Mouse (Mus musculus) T-helper 2 cell (primary cell): ENCODE measurements at regions not wholly inside any gene's neighbourhood (a gene's known extent, or its start where the extent isn't known, plus 50 kb on each side); places are given as distances from the start of the nearest gene placed in this dataset.
"Not testable (repeated sequence)": the region's sequence is repeated elsewhere in the genome, so short reads cannot be mapped to it uniquely, and the experiment has no call there.

ENCODE experiments used
- in situ Hi-C: fragments of 300-600 bp; cut with MboI, MseI; formaldehyde crosslinking; loops from one replicate; pipeline ENCODE4 v1.15.1; 2025; ENCODE audit warnings: high pct_unique_total_duplicates

DNA sequence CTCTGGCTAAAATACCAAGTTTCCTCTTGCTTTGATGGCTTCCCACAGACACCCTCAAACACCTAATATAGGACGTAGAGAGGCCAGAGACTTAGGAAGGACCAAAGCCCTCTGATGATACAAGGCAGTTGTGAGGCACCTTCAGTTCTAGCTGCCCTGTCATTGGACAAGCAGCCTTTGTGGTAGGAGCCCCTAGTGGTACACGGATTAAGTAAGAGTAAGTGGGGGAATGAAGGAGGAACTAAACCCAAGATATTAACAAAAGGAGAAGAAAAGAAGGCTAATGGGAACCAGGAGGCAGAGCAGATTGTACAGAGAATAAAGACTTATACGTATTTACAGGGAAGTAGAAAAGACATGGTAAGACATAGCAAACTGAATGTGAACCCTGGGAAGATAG is 352.3 kb upstream of the Tmco5 start:
- in situ Hi-C loops = not testable (repeated sequence)

DNA sequence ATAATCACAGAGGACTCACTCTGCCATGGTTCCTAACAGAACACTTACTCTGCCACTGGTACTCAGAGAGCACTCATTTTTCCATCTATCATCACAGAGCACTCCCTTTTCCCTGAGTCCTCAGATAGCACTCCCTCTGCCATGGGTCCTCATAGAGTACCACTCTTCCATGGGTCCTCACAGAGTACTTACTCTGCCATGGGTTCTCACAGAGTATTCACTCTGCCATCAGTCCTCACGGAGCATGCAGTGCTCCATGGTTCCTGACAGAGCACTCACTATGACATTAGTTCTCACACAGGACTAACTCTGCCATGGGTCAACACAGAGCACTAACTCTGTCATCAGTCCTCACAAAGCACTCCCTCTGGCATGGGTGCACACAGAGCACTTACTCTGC is 342.0 kb upstream of the Tmco5 start:
- in situ Hi-C loops = no loop called here

DNA sequence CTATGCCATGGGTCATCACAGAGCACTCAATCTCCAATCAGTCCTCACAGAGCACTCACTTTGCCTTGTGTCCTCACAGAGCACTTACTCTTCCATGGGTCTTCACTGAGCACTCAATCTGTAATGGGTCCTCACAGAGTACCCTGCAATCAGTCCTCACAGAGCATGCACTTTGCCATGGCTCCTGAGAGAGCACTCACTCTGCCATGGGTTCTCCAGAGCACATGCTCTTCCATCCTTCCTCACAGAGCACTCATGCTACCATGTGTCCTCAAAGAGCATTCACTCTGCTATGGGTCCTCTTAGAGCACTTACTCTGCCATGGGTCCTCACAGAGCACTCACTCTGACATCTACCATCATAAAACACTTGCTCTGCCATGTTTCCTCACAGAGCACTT is 319.1 kb upstream of the Tmco5 start:
- in situ Hi-C loops = no loop called here

DNA sequence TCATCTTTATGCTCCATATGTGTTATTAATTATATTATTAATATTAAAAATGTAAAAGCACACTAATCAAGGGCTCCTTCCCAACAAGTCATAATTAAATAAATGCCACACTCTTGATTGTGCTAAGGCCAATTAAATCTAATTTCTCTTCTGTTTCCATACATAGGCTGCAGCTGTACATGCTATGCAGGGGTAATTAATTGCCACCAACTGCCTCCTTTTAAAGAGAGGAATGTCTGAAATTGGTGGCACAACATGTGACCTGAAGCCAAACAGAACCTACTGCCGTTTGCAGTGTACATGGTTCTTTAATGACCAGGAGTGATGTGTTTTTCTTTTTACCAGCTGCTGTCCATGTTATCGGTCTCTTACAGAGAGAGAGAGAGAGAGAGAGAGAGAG is 294.5 kb upstream of the Tmco5 start:
- in situ Hi-C loops = no loop called here

DNA sequence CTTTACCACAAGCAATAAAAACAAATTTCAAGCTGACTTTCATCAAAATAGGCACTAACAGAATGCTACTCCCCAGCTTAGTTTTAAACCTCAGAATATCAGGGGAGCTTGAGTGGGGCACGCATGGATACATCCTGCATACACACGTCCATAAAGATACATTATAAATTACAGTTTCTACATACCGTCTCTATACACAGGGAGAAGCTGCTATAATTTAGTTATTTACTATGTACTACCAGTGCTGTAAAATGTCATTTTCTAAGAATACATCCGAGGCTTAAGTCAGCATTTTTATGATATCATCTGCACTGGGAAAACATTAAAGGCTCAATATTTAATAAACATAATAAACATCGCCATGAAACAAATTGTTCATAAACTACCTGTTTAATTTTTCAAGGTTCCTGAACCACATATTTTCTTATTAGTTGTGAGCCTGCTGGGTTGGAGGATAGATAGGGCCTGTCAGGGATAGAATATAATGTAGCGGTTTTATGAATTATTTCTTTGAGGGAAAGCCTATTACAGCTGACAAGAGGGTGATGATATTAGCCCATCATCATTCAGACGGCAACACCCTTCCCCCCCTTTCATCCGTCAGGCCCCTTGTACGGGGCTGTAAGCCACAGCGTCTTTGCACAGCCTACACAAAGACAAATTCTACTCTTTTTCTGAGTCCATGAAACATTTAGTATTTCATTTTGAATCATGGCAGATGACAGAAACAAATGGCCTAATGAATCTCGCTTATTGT is 292.1 kb upstream of the Tmco5 start:
- in situ Hi-C loops = no loop called here

DNA sequence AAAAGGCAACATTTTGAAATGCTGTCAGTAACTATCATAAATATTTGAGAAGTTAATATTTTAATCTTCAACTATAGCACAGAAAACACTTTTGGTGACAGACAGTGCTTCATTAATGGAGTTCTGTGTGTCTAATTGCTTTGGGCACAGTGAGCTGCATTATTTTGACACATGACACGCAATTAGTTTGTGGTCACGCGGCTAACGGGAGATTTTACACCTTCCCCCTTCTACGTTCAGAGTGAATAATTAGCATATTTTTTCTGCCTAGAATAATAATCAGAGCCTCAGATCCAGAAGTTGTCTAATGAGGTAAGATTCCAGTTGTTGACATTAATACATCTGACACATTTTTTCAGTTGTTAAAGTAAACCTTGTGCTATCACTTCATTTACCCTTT is 272.6 kb upstream of the Tmco5 start:
- in situ Hi-C loops = no loop called here

DNA sequence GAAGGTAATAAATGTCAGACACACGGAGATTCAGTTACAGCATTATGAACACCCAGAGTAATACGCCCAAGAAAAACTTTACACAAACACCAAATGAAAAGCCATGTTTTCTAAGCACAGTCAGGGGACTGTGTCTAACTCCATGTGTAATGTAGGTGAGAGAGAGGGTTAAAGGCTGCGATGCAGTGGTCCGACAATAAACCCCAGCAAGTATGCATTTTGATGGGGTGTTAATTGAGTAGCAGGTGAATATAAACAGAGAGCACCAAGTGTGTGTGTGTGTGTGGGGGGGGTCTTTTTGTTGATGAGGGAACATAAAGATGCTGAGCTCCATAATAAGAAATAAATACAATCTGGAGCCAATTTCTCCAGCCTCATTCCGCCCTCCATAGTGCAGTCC is 238.6 kb upstream of the Tmco5 start:
- in situ Hi-C loops = no loop called here

DNA sequence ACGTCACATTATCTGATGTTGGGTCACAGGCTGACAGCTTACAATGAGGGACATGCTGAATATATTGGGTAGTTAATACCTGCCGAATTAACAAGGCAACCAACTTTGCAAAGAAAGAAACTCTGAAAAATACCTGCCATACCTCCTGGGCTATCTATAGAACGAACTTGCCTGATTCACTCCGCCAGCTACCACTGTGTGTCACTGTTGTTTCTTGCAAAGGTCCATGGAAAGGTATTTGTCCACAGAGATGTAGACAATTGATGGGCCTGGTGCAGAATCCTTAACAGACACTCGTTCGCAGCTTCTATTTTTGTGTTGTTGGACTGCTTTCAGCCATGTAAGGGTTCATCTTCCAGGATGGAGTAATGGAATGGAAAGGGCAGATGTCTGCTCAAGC is 226.4 kb upstream of the Tmco5 start:
- in situ Hi-C loops = no loop called here

DNA sequence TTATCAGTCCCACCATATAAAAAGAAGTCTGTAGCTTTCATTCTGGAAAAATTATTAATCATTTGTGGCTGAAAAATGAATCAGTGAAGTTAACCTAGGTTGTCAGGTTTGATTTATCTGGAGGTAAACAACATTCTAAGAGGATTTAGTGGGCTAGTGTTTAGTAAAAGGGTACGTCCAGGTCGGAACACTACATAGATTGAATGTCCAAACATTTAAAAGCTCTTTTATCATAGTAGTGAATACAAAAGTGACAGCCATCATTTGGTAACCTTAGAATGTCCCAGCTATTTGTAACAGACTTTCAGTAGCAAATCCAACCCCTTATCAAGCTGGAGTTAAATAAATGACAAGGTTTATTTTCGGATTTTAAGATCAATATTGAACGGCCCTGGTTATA is 192.7 kb upstream of the Tmco5 start:
- in situ Hi-C loops = no loop called here

DNA sequence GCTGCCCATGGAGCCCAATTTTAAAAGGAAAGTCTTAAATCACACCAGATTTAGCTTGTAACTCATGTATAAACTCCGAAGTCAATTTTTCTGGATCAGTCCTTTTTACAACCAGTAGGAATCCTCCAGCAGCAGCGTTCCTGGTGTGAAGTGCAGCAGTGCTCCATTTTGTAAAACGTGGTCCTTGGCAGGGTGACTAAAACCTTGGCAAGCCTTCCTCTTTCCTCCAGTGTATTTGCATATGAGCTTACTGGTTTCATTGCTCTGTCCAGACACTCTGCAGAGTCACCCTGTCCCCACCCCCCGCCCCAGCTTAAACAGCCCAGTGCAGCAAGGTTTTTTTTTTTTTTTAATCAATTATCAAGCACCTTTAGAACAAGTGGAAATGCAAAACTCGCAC is 180.9 kb upstream of the Tmco5 start:
- in situ Hi-C loops = no loop called here

DNA sequence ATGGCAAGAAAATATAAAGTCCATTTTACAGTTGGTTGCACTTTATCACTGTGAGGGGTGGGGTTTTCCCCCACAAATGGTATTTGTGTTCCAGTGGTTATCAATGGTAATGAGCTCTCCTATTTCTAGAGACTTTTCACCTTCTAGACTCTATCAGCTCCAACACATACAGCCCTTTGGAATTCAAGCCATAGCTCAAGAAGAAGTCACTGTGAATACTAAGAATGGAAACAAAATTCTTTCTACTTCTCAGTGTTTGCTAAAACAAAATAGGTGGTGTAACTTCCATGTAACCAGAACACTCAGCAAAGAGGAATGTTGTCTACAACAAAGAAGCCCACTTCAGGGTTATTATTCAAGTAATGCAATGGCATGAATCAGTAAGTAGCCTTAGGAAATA is 173.8 kb upstream of the Tmco5 start:
- in situ Hi-C loops = no loop called here

DNA sequence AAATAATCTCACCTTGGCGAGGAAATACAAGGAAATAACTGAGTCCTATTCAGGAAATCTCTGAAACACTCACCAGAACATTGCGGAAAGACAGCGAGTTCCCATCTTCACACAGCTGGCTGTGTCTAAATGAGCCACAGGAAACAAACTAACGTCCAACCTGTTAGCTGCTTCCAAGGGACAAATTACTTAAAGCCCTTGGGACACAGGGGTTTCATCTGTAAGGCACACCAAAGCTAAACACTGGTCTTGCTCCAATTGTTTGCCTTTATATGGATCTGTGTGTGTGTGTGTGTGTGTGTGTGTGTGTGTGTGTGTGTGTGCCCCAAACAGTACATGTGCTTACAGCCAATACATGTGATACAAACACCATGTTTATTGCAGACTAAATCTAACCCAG is 168.9 kb upstream of the Tmco5 start:
- in situ Hi-C loops = no loop called here

DNA sequence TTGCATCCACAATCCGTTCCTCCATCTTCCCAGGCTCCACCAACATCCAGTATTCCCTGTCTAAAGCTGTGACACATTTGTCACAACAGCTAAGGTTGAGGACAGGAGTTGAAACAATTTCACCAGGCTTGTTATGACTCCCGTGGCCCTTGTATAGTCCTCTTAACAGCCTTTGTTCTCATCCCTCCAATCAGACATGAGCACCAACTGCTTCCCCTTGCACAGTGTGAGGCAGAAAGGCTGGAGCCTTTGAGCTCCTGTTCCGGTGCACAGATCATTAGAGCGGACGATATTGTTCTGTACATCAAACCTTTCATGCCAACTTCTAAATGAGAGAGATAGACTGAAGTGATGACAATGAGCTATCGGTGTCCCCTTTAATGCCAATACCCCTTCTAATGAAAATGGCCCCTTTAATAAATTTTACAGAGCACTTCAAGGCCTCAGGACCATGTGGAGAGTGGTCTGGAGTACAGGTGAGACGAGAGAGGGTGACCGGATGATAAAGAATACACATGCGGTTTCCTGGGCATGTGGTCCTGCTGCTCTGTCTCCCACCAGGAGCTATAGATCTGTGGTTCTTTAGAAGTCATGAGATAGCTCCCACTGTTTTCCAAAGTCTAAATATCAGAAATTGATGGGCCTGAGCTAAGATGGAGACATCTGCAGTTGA is 161.8 kb upstream of the Tmco5 start:
- in situ Hi-C loops = no loop called here

DNA sequence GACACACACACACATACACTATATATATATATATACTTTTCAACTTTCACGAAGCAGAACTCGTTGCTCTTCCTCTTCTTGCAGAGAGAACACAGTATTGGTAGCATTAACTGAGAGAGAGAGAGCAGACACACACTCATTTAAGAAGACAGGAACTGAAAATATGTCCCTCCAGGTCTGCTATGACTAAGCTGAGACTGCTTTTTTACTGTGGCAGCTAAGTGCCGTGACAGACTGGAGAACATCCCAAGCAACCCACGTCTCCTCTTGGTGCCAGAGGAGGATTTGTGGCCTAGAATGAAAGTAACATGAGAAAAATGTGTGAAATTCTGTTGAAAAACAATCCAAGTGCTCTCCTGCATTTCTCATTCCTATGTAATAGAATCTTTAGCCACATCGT is 159.9 kb upstream of the Tmco5 start:
- in situ Hi-C loops = no loop called here

DNA sequence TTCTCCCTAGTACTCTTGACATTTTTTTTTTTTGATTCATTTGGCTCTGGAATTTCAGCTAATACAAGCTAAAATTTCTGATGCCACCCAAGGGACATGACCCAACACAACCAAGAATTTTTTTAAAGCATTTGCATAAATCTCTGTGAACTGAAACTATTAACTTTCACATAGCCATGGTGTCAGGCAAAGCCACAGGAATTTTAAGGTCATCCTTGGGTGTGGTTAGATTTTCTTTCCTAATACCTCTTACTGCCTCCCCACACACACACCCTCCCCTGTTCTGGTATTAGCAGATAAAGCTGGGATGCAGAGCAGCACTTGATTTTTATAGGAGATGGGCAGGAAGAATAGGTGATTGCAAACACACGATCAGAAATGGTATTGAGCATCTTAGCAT is 150.9 kb upstream of the Tmco5 start:
- in situ Hi-C loops = no loop called here

DNA sequence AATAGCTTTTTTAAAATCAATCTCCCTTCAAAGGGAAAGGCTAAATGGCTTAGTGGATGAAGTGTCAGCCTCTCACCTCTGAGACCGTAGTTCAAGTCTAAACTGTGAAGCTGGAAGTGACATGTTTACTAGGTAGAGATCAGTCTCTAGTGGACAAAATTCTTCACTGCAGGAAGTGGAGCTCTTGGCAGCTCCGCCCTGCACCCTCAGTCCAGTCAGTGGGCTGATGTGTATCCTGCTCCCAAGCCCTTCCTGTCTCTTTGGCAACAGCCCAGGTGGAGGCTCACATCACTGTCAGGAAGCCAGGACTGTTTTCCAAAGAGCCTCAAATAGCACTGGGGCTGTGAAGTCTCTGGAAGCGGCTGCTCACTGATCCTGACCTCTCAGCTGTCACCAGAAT is 142.8 kb upstream of the Tmco5 start:
- in situ Hi-C loops = no loop called here

DNA sequence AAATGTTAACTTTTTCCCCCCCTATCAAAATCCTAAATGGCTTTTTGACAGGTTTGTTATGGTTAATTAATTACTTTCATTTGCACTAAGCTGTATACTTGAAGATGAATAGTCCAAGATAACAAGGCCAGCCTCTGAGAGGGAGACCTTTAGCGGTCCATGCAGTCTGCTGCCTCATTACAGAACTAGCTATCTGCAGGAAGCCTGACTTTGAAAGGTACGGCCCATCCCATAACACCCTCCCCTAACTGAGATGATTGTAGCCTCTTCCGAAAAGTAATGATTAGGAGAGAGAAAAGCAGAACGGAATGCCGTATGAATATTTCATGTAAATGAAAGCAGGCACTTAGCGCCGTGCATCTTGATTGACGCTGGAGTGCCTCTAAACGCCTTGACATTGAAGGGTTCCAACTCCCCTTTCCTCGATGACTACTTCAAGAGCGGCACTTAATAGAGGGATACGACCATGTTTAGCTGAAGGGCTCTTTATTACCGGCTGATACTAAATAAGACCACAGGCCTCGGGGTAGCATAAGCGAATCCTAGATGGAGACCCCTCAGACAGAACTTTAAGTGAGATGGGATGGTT is 109.9 kb upstream of the Tmco5 start:
- in situ Hi-C loops = loop anchor here (25.0 kb wide), 1 partner anchor 806 kb away; no protein-coding TSS in a partner anchor

DNA sequence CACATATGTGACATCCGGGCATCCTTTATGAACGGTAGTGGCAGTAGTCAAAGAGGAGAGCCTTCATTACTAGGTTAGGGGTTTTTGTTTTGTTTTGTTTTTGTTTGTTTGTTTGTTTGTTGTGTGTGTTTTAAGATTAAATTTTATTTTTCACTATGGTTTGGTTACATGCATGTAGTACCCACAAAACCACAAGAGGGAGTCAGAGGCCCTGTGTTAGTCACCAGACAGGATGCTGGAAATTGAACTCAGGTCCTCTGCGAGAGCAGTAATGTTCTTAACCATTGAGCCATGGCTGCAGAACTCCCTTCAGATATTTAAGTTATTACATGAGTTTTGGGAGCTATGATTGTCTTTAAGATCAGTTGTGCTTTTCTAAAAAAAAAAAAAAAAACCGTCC is 109.3 kb upstream of the Tmco5 start:
- in situ Hi-C loops = loop anchor here (25.0 kb wide), 1 partner anchor 807 kb away; no protein-coding TSS in a partner anchor

DNA sequence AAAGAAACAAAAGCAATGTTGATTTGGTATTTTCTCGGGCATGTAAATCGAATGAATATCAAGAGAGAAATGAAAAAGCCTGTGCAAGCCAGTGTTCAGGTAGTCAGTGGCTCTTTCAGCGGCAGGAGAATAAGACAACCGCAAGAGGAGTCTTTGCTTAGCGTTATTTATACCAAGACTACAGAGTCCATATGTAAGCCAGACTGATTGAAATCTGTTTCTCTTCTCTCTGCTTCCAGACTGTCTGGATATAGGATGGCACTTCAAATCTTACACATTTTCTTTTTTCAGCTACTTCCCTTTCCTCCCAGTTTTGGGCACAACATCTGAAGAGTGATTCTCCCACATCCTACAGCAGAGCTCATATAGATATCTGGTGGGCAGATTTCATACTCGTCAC is 105.9 kb upstream of the Tmco5 start:
- in situ Hi-C loops = loop anchor here (25.0 kb wide), 1 partner anchor 810 kb away; no protein-coding TSS in a partner anchor

DNA sequence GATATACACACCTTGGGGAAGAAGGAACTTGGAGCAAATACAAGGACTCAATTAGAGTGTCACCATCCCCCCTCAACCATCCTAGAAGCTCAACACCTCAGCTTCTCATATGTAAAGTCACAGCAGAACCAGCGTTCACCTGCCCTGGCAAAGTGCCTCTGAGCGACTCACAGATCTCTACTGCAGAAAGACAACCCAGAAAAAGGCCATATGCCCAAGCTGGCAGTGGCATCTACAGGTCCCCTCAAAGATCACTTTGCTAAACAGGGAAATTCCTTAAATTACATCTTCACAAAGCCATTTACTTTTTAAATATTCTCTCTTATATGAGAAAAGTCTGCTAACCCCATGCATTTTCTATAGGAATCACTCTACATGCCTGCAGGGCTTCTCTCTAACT is 78.3 kb upstream of the Tmco5 start:
- in situ Hi-C loops = no loop called here

DNA sequence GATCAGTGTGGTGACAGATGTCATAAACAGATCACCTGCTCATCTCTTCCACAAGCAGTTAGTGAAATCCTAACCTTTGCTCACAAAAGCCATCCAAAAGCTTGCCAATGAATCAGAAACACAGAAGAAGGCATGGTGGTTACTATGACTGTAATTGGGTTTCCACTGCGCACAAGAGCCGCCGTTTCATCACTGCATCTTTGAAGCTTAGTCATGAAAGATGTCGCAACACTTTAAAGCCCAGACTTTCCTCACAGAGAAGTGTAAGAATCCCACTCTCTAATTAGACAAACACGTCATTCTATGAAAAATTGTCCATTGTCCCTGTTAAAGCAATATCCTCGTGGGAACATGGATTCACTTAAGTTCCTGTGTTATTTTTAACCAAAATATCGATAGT is 76.9 kb upstream of the Tmco5 start:
- in situ Hi-C loops = no loop called here

DNA sequence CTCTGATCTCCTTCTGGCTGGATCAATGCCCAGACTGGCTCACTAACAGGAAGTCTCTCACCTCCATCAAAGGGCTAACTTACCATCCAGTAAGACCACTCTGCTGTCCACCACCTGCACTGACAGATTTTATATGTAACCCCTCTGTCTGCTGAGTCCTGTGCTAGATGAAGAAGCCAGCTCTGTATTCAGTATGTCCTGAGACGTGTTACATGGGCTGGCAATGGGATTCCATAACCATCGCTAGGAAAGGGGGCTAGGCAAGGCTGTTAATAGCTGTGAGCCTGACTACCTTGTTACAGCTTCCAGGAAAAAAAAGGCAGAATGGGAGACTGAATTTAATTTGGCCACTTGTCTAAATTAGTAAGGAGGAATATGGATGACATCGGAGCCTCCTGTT is 71.3 kb upstream of the Tmco5 start:
- in situ Hi-C loops = no loop called here

DNA sequence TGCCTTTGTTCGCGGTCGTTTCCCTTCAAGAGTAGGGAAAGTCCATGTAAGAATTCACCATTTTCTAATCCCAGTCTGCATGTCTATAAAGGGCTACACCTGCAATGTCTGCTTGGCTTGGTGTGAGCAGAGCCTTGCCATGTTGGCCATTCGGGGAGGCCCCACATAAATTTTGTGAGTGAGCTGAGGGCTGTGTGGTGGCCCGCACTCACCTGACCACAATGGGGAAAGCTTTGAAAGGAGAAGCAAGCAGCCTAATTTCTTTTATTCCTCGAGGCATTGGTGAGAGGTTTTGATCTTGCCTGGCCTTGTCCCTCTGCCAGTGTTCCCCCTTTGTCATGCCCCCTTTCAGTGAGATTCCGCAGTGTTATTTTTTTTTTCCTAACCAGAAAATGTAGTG is 70.9 kb upstream of the Tmco5 start:
- in situ Hi-C loops = no loop called here
